Mouse (Mus musculus): Measurements from ENCODE around the gene Doc2b. TPM values are rescaled to one million over a fixed set of nuclear protein-coding genes. Genes with fewer than 3 reads are reported as not detected.

The Doc2b gene
- polyA plus RNA-seq, 1 experiment from 2014 or later, result 1.2 TPM

- no peak overlapping the region for H3K4me2 ChIP-seq (ENCODE audit: low read depth, low read length)
- H3K4me1 ChIP-seq (ENCODE audit: control insufficient read depth, insufficient read depth, low read length), result no peaks in the 10 kb centered on the region; the same call in 1 of the 2 replicates
- H3K4me3 ChIP-seq (replicated peaks; ENCODE audit: low read length), result no peak overlapping the region
- no peak overlapping the region for H3K9ac ChIP-seq (ENCODE audit: low read length)
- H3K9me3 ChIP-seq (replicated peaks; ENCODE audit: control insufficient read depth, low read length), result no peaks in the 10 kb centered on the region
- no peak for ATAC-seq (ENCODE audit: insufficient read depth, low FRiP score)
- H3K27me3 ChIP-seq (ENCODE audit: control insufficient read depth, insufficient read depth, low read length), result no peaks in the 10 kb centered on the region
- peaks cover 23% of the 10 kb centered on the region for H3K36me3 ChIP-seq (ENCODE audit: control insufficient read depth, insufficient read depth, low read length)
- no peak overlapping the region for H3K27ac ChIP-seq (ENCODE audit: low read length)
- 84% methylated on average over 8 of the region's 8 CpGs for WGBS
Observed at GRCm38 (mm10) chr11:75756687-75757086, 39.2 kb downstream of the Doc2b start.

GRCm38 (mm10) chr11:75751082-75751481, 44.8 kb downstream of the Doc2b start:
- no peaks in the 10 kb centered on the region for H3K27me3 ChIP-seq (ENCODE audit: control insufficient read depth, insufficient read depth, low read length)
- no peak overlapping the region for H3K9ac ChIP-seq (ENCODE audit: low read length)
- no peak overlapping the region for H3K4me2 ChIP-seq (ENCODE audit: low read depth, low read length)
- no peak overlapping the region for H3K4me3 ChIP-seq (replicated peaks; ENCODE audit: low read length)
- 70% methylated on average over 4 of the region's 4 CpGs for WGBS
- peaks cover 17% of the 10 kb centered on the region for H3K4me1 ChIP-seq (ENCODE audit: control insufficient read depth, insufficient read depth, low read length)
- peaks cover 4% of the 10 kb centered on the region for H3K36me3 ChIP-seq (ENCODE audit: control insufficient read depth, insufficient read depth, low read length)
- no peak for ATAC-seq (ENCODE audit: insufficient read depth, low FRiP score)
- H3K27ac ChIP-seq (ENCODE audit: low read length), result no peak overlapping the region
- H3K9me3 ChIP-seq (replicated peaks; ENCODE audit: control insufficient read depth, low read length), result no peaks in the 10 kb centered on the region

GRCm38 (mm10) chr11:75750537-75750936, 45.3 kb downstream of the Doc2b start:
- Histone ChIP-seq H3K4me1 (ENCODE audit: control insufficient read depth, insufficient read depth, low read length) (peaks cover 20% of the 10 kb centered on the region), H3K4me3 (replicated peaks; ENCODE audit: low read length) (no peak overlapping the region), H3K9ac (ENCODE audit: low read length) (no peak overlapping the region), H3K36me3 (ENCODE audit: control insufficient read depth, insufficient read depth, low read length) (no peaks in the 10 kb centered on the region; the same call in 1 of the 2 replicates), H3K4me2 (ENCODE audit: low read depth, low read length) (no peak overlapping the region), H3K27me3 (ENCODE audit: control insufficient read depth, insufficient read depth, low read length) (no peaks in the 10 kb centered on the region), H3K27ac (ENCODE audit: low read length) (no peak overlapping the region), H3K9me3 (replicated peaks; ENCODE audit: control insufficient read depth, low read length) (no peaks in the 10 kb centered on the region)
- ATAC-seq (ENCODE audit: insufficient read depth, low FRiP score), result no peak
- 71% methylated on average over 1 of the region's 1 CpGs for WGBS

GRCm38 (mm10) chr11:75744761-75745160, 51.1 kb downstream of the Doc2b start:
- H3K4me1 ChIP-seq (ENCODE audit: control insufficient read depth, insufficient read depth, low read length), result peaks cover 33% of the 10 kb centered on the region
- ATAC-seq (ENCODE audit: insufficient read depth, low FRiP score), result no peak
- H3K27me3 ChIP-seq (ENCODE audit: control insufficient read depth, insufficient read depth, low read length), result no peaks in the 10 kb centered on the region
- no peak overlapping the region for H3K27ac ChIP-seq (ENCODE audit: low read length)
- H3K9me3 ChIP-seq (replicated peaks; ENCODE audit: control insufficient read depth, low read length), result no peaks in the 10 kb centered on the region
- WGBS, result 90% methylated on average over 3 of the region's 3 CpGs
- H3K9ac ChIP-seq (ENCODE audit: low read length), result no peak overlapping the region
- no peak overlapping the region for H3K4me3 ChIP-seq (replicated peaks; ENCODE audit: low read length)
- H3K36me3 ChIP-seq (ENCODE audit: control insufficient read depth, insufficient read depth, low read length), result no peaks in the 10 kb centered on the region
- no peak overlapping the region for H3K4me2 ChIP-seq (ENCODE audit: low read depth, low read length)

- 66% methylated on average over 3 of the region's 3 CpGs for WGBS
- 0 out of 2 replicates have a peak, but pooled peaks have one; percentile 17 for ATAC-seq (ENCODE audit: insufficient read depth, low FRiP score)
- Histone ChIP-seq H3K36me3 (ENCODE audit: control insufficient read depth, insufficient read depth, low read length) (no peaks in the 10 kb centered on the region), H3K4me1 (ENCODE audit: control insufficient read depth, insufficient read depth, low read length) (peaks cover 37% of the 10 kb centered on the region), H3K4me3 (replicated peaks; ENCODE audit: low read length) (no peak overlapping the region), H3K9me3 (replicated peaks; ENCODE audit: control insufficient read depth, low read length) (no peaks in the 10 kb centered on the region), H3K27me3 (ENCODE audit: control insufficient read depth, insufficient read depth, low read length) (no peaks in the 10 kb centered on the region), H3K9ac (ENCODE audit: low read length) (no peak overlapping the region), H3K27ac (ENCODE audit: low read length) (no peak overlapping the region), H3K4me2 (ENCODE audit: low read depth, low read length) (no peak overlapping the region)
Observed at GRCm38 (mm10) chr11:75741615-75742014, 54.2 kb downstream of the Doc2b start.

- no peaks in the 10 kb centered on the region for H3K36me3 ChIP-seq (ENCODE audit: control insufficient read depth, insufficient read depth, low read length)
- H3K27me3 ChIP-seq (ENCODE audit: control insufficient read depth, insufficient read depth, low read length), result no peaks in the 10 kb centered on the region
- no peak overlapping the region for H3K27ac ChIP-seq (ENCODE audit: low read length)
- H3K4me3 ChIP-seq (replicated peaks; ENCODE audit: low read length), result no peak overlapping the region
- no peak overlapping the region for H3K4me2 ChIP-seq (ENCODE audit: low read depth, low read length)
- 48% methylated on average over 3 of the region's 3 CpGs for WGBS
- H3K9me3 ChIP-seq (replicated peaks; ENCODE audit: control insufficient read depth, low read length), result no peaks in the 10 kb centered on the region
- no peak for ATAC-seq (ENCODE audit: insufficient read depth, low FRiP score)
- H3K9ac ChIP-seq (ENCODE audit: low read length), result no peak overlapping the region
- peaks cover 37% of the 10 kb centered on the region for H3K4me1 ChIP-seq (ENCODE audit: control insufficient read depth, insufficient read depth, low read length)
Observed at GRCm38 (mm10) chr11:75740204-75740603, 55.6 kb downstream of the Doc2b start.

- 92% methylated on average over 7 of the region's 7 CpGs for WGBS
- peaks cover 42% of the 10 kb centered on the region for H3K4me1 ChIP-seq (ENCODE audit: control insufficient read depth, insufficient read depth, low read length)
- H3K27ac ChIP-seq (ENCODE audit: low read length), result no peak overlapping the region
Observed at GRCm38 (mm10) chr11:75738477-75738821, 57.4 kb downstream of the Doc2b start.

GRCm38 (mm10) chr11:75737806-75738476, 57.9 kb downstream of the Doc2b start:
- no peaks in the 10 kb centered on the region for H3K27me3 ChIP-seq (ENCODE audit: control insufficient read depth, insufficient read depth, low read length)
- no peak overlapping the region for H3K4me2 ChIP-seq (ENCODE audit: low read depth, low read length)
- H3K27ac ChIP-seq (ENCODE audit: low read length), result no peak overlapping the region
- WGBS, result 63% methylated on average over 2 of the region's 2 CpGs
- ATAC-seq (ENCODE audit: insufficient read depth, low FRiP score), result no peak
- H3K4me3 ChIP-seq (replicated peaks; ENCODE audit: low read length), result no peak overlapping the region
- peaks cover 42% of the 10 kb centered on the region for H3K4me1 ChIP-seq (ENCODE audit: control insufficient read depth, insufficient read depth, low read length)
- no peak overlapping the region for H3K9ac ChIP-seq (ENCODE audit: low read length)
- no peaks in the 10 kb centered on the region for H3K36me3 ChIP-seq (ENCODE audit: control insufficient read depth, insufficient read depth, low read length)
- H3K9me3 ChIP-seq (replicated peaks; ENCODE audit: control insufficient read depth, low read length), result no peaks in the 10 kb centered on the region

More at GRCm38 (mm10) chr11:75738477-75738821, 57.4 kb downstream of the Doc2b start:
- Histone ChIP-seq H3K9ac (ENCODE audit: low read length) (no peak overlapping the region), H3K9me3 (replicated peaks; ENCODE audit: control insufficient read depth, low read length) (no peaks in the 10 kb centered on the region), H3K4me3 (replicated peaks; ENCODE audit: low read length) (no peak overlapping the region), H3K4me2 (ENCODE audit: low read depth, low read length) (no peak overlapping the region), H3K36me3 (ENCODE audit: control insufficient read depth, insufficient read depth, low read length) (no peaks in the 10 kb centered on the region), H3K27me3 (ENCODE audit: control insufficient read depth, insufficient read depth, low read length) (no peaks in the 10 kb centered on the region)
- ATAC-seq (ENCODE audit: insufficient read depth, low FRiP score), result no peak

- Histone ChIP-seq H3K27me3 (ENCODE audit: control insufficient read depth, insufficient read depth, low read length) (no peaks in the 10 kb centered on the region), H3K9me3 (replicated peaks; ENCODE audit: control insufficient read depth, low read length) (no peaks in the 10 kb centered on the region), H3K4me1 (ENCODE audit: control insufficient read depth, insufficient read depth, low read length) (peaks cover 46% of the 10 kb centered on the region), H3K36me3 (ENCODE audit: control insufficient read depth, insufficient read depth, low read length) (no peaks in the 10 kb centered on the region), H3K9ac (ENCODE audit: low read length) (no peak overlapping the region; the same call in 1 of the 2 replicates), H3K4me2 (ENCODE audit: low read depth, low read length) (peak overlapping the region; percentile 21; the same call in 1 of the 2 replicates), H3K27ac (ENCODE audit: low read length) (peak overlapping the region; percentile 6; the same call in 1 of the 2 replicates), H3K4me3 (replicated peaks; ENCODE audit: low read length) (no peak overlapping the region)
- 43% methylated on average over 3 of the region's 3 CpGs for WGBS
- no peak for ATAC-seq (ENCODE audit: insufficient read depth, low FRiP score)
Observed at GRCm38 (mm10) chr11:75736978-75737377, 58.9 kb downstream of the Doc2b start.
